Mouse (Mus musculus) limb, embryonic 14.5 days (tissue): ENCODE measurements around the gene Kdm3a. TPM values are rescaled to one million over a fixed set of nuclear protein-coding genes. Genes with fewer than 3 reads are reported as not detected.

Source experiments
- ATAC-seq: fragments of 200-750 bp; cut with Nextera tagmentation; 2 replicates; pipeline ENCODE4 v1.8.0; 2017; ENCODE audit warnings: low read depth, moderate number of reproducible peaks, moderate TSS enrichment; ENCODE audit not compliant: low FRiP score
- DNase-seq: peaks from one replicate; pipeline ENCODE4 v3.0.0-alpha.2; 2015; ENCODE audit warnings: low spot score
- H3K27ac ChIP-seq: fragments of 300-500 bp; sonication (generic); replicated peaks from 2 replicates; pipeline ENCODE4 v1.5.1; 2014; ENCODE audit warnings: low read depth, mild to moderate bottlenecking, low read length, moderate library complexity, mixed read lengths
- H3K27me3 ChIP-seq: fragments of 300-500 bp; sonication (generic); 2 replicates; pipeline ENCODE4 v1.6.1; 2014; ENCODE audit warnings: low read length, mixed read lengths; ENCODE audit not compliant: control insufficient read depth, insufficient read depth
- H3K36me3 ChIP-seq: fragments of 300-500 bp; sonication (generic); 2 replicates; pipeline ENCODE4 v1.6.1; 2014; ENCODE audit warnings: mild to moderate bottlenecking, low read length, moderate library complexity, mixed read lengths; ENCODE audit not compliant: control insufficient read depth, insufficient read depth
- H3K4me1 ChIP-seq: fragments of 300-500 bp; sonication (generic); 2 replicates; pipeline ENCODE4 v1.6.1; 2014; ENCODE audit warnings: antibody characterized with exemption, low read length, mixed read lengths; ENCODE audit not compliant: control insufficient read depth, insufficient read depth
- H3K4me2 ChIP-seq: fragments of 300-500 bp; sonication (generic); replicated peaks from 2 replicates; pipeline ENCODE4 v1.6.1; 2014; ENCODE audit warnings: low read depth, mild to moderate bottlenecking, low read length, moderate library complexity; ENCODE audit not compliant: severe bottlenecking
- H3K4me3 ChIP-seq: fragments of 300-500 bp; sonication (generic); replicated peaks from 2 replicates; pipeline ENCODE4 v1.5.1; 2014; ENCODE audit warnings: low read length
- H3K9ac ChIP-seq: fragments of 300-500 bp; sonication (generic); 2 replicates; pipeline ENCODE4 v1.6.1; 2014; ENCODE audit warnings: mild to moderate bottlenecking, low read depth, low read length, moderate library complexity; ENCODE audit not compliant: severe bottlenecking
- H3K9me3 ChIP-seq: fragments of 300-500 bp; sonication (generic); 2 replicates; pipeline ENCODE4 v1.6.1; 2016; ENCODE audit warnings: low read length; ENCODE audit not compliant: control insufficient read depth
- POLR2A ChIP-seq: fragments of 200-500 bp; IDR thresholded peaks from 2 replicates; pipeline ENCODE4 v1.8.0; 2012; ENCODE audit warnings: inconsistent platforms, mild to moderate bottlenecking, moderate library complexity, borderline replicate concordance; ENCODE audit not compliant: insufficient read depth, insufficient read length; ENCODE audit errors: extremely low read depth
- WGBS: fragments of 180-500 bp; shearing (Covaris S2); extraction: QIAGEN DNeasy Blood & Tissue Kit; methylation state at CpG from one replicate; pipeline ENCODE4 v1.1.7; 2014; 5-methylcytosine and 5-hydroxymethylcytosine counted together
- polyA plus RNA-seq, 2 experiments: library from polyadenylated mRNA; depleted of rRNA in 1 of 2; stranded (reverse) in 1 of 2; unstranded in 1 of 2; fragments of >200 nt; fragmentation: Nextera tagmentation in 1 of 2; extraction: Ambion mirVana in 1 of 2; gene quantifications; 2 replicates each; pipeline versions ENCODE4 v1.2.1 to v1.2.3; 2012 to 2014

The Kdm3a gene
- polyA plus RNA-seq, 2 experiments = 36.9 to 54.8 TPM

- ATAC-seq = no peak
- 52% methylated on average over 4 of the region's 4 CpGs for WGBS
- H3K27me3 ChIP-seq = no peaks in the 10 kb centered on the region
These were observed 49.6 kb downstream of the Kdm3a start for GRCm38 (mm10) chr6:71583198-71583597.

GRCm38 (mm10) chr6:71579478-71579877 is 53.3 kb downstream of the Kdm3a start:
- DNase-seq = no peak
- Histone ChIP-seq H3K9ac (no peak overlapping the region), H3K4me2 (no peak overlapping the region), H3K27ac (no peak overlapping the region), H3K4me3 (no peak overlapping the region), H3K4me1 (no peaks in the 10 kb centered on the region), H3K27me3 (no peaks in the 10 kb centered on the region), H3K36me3 (peaks cover 37% of the 10 kb centered on the region), H3K9me3 (no peaks in the 10 kb centered on the region)
- no peak for ATAC-seq
- WGBS = 93% methylated on average over 11 of the region's 11 CpGs
- no peak for TF ChIP-seq POLR2A

More at GRCm38 (mm10) chr6:71583198-71583597, 49.6 kb downstream of the Kdm3a start:
- no peaks in the 10 kb centered on the region for H3K9me3 ChIP-seq
- H3K4me3 ChIP-seq = no peak overlapping the region
- DNase-seq = no peak
- no peak overlapping the region for H3K27ac ChIP-seq
- H3K4me2 ChIP-seq = no peak overlapping the region
- no peaks in the 10 kb centered on the region for H3K4me1 ChIP-seq
- H3K9ac ChIP-seq = no peak overlapping the region
- TF ChIP-seq POLR2A = no peak
- H3K36me3 ChIP-seq = peaks cover 50% of the 10 kb centered on the region

- no peak overlapping the region for H3K9ac ChIP-seq
- no peaks in the 10 kb centered on the region for H3K27me3 ChIP-seq
- no peaks in the 10 kb centered on the region for H3K9me3 ChIP-seq
- 93% methylated on average over 1 of the region's 1 CpGs for WGBS
- no peak for TF ChIP-seq POLR2A
- ATAC-seq (no peak), DNase-seq (no peak)
- no peaks in the 10 kb centered on the region for H3K4me1 ChIP-seq
- H3K4me2 ChIP-seq = no peak overlapping the region
- H3K4me3 ChIP-seq = no peak overlapping the region
- peaks cover 26% of the 10 kb centered on the region for H3K36me3 ChIP-seq
- H3K27ac ChIP-seq = no peak overlapping the region
These were observed 57.4 kb downstream of the Kdm3a start for GRCm38 (mm10) chr6:71575359-71575758.

- DNase-seq (no peak), ATAC-seq (no peak)
- peaks cover 7% of the 10 kb centered on the region for H3K36me3 ChIP-seq
- no peaks in the 10 kb centered on the region for H3K4me1 ChIP-seq
- whole genome bisulfite sequencing = 48% methylated on average over 2 of the region's 2 CpGs
- H3K9ac ChIP-seq = no peak overlapping the region
- no peak overlapping the region for H3K4me3 ChIP-seq
- no peak overlapping the region for H3K27ac ChIP-seq
- no peaks in the 10 kb centered on the region for H3K9me3 ChIP-seq
- TF ChIP-seq POLR2A = no peak
- H3K27me3 ChIP-seq = no peaks in the 10 kb centered on the region
- H3K4me2 ChIP-seq = no peak overlapping the region
These were observed 63.8 kb downstream of the Kdm3a start for GRCm38 (mm10) chr6:71569025-71569424.

GRCm38 (mm10) chr6:71568616-71569015 is 64.2 kb downstream of the Kdm3a start:
- Histone ChIP-seq H3K4me2 (no peak overlapping the region), H3K9me3 (no peaks in the 10 kb centered on the region), H3K27me3 (no peaks in the 10 kb centered on the region), H3K9ac (no peak overlapping the region), H3K4me3 (no peak overlapping the region), H3K27ac (no peak overlapping the region), H3K4me1 (no peaks in the 10 kb centered on the region), H3K36me3 (peaks cover 7% of the 10 kb centered on the region)
- ATAC-seq (no peak), DNase-seq (no peak)
- no peak for TF ChIP-seq POLR2A
- WGBS = 87% methylated on average over 3 of the region's 3 CpGs

- DNase-seq (no peak), ATAC-seq (no peak)
- 92% methylated on average over 2 of the region's 2 CpGs for WGBS
- no peak overlapping the region for H3K27ac ChIP-seq
- H3K4me3 ChIP-seq = no peak overlapping the region
- TF ChIP-seq POLR2A = no peak
- H3K9me3 ChIP-seq = no peaks in the 10 kb centered on the region
- peaks cover 8% of the 10 kb centered on the region for H3K36me3 ChIP-seq
- H3K4me1 ChIP-seq = no peaks in the 10 kb centered on the region
- H3K27me3 ChIP-seq = no peaks in the 10 kb centered on the region
- no peak overlapping the region for H3K9ac ChIP-seq
- H3K4me2 ChIP-seq = no peak overlapping the region
These were observed 76.0 kb downstream of the Kdm3a start for GRCm38 (mm10) chr6:71556826-71557225.
